10 mouse cellular contexts compared by ENCODE assay signal in the genomic region with DNA sequence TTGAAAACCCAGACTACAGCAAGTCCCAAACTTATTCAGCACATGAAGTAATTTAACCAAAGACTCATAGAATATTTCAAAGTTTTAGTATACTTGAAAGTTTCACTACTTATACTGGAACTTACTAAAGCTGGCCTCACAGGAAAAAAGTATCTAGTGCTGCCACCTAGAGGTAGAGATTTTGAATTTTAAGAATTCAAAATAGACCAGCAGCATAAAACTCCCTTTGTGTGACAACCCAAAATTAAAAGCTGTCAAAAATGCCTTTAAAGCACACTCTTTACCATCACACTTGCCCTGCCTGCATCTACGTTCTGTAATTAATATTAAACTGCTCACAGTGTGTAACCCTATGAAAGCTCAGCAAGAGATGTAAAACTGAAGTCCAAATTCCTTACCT.
DNase-seq lines count a peak whose midpoint lies in the region; ATAC-seq and TF ChIP-seq lines count a peak whose summit lies in the region.
"Had no signal": no experiment of that assay in that cellular context is flagged by ENCODE, and none has a peak within 500 bp of the region (broad histone marks: within the 10 kb centered on the region; RNA-seq: fewer than 3 reads in every experiment).

No protein-coding gene starts in this region.

- H3K4me1 ChIP-seq in kidney, postnatal 0 days (replicated peaks; ENCODE audit: insufficient read depth, low read length): no peaks in the 10 kb centered on the region
- H3K4me1 ChIP-seq: stomach, embryonic 15.5 days had no signal

- no peak overlapping the region for H3K4me2 ChIP-seq in kidney, postnatal 0 days (ENCODE audit: low read length)
- H3K4me2 ChIP-seq: stomach, embryonic 15.5 days had no signal

- no peaks in the 10 kb centered on the region for H3K9me3 ChIP-seq in kidney, postnatal 0 days (replicated peaks; ENCODE audit: low read length)
- H3K9me3 ChIP-seq: stomach, embryonic 15.5 days had no signal

- no peak for ATAC-seq in kidney, postnatal 0 days (replicated peaks; ENCODE audit: low FRiP score, low read depth)
- ATAC-seq in erythroid progenitor cell, adult 5-6 weeks (replicated peaks; ENCODE audit: low FRiP score, poor library complexity, severe bottlenecking): no peak

- peak; percentile 46 for DNase-seq in embryo, embryonic 10.5 days (ENCODE audit: low spot score)
- DNase-seq in embryo, embryonic 9.5 days (ENCODE audit: extremely low spot score): no peak
- DNase-seq in kidney, postnatal 0 days (ENCODE audit: low spot score): peak; percentile 45
- DNase-seq in kidney, adult 8-10 months: no peak
- DNase-seq in A20 (ENCODE audit: low read depth, low spot score): peak; percentile 35
- DNase-seq in c-Kit-positive CD71-negative TER-119-negative erythroid progenitor cells, embryonic 14.5 days (ENCODE audit: low read depth): peak; percentile 5
- DNase-seq in adrenal gland, postnatal 14 days: no peak
- DNase-seq: kidney, adult 11 months had no signal

- 29% methylated on average over 1 of the region's 1 CpGs for WGBS in kidney, postnatal 0 days

- H3K9ac ChIP-seq in kidney, postnatal 0 days (ENCODE audit: low read depth, low read length): no peak overlapping the region
- H3K9ac ChIP-seq: stomach, embryonic 15.5 days had no signal

- H3K27me3 ChIP-seq in kidney, postnatal 0 days (ENCODE audit: insufficient read depth, low read length): no peaks in the 10 kb centered on the region
- H3K27me3 ChIP-seq: stomach, embryonic 15.5 days had no signal

- no peak overlapping the region for H3K27ac ChIP-seq in kidney, postnatal 0 days
- H3K27ac ChIP-seq: stomach, embryonic 15.5 days had no signal

- no peaks in the 10 kb centered on the region for H3K36me3 ChIP-seq in kidney, postnatal 0 days (ENCODE audit: insufficient read depth, low read length)
- H3K36me3 ChIP-seq: stomach, embryonic 15.5 days had no signal

- H3K4me3 ChIP-seq in kidney, postnatal 0 days (replicated peaks; ENCODE audit: low read depth, low read length): no peak overlapping the region
- H3K4me3 ChIP-seq: stomach, embryonic 15.5 days had no signal

- peak; percentile 42; the same call in 1 of the 2 replicates for TF ChIP-seq CTCF in kidney, postnatal 0 days (IDR thresholded peaks at IDR 0.05; ENCODE audit: low read depth)

Comparison
In these comparisons a context has a peak if more than half of its experiments do, and no peak if none do; other contexts are left out.
1. DNase-seq: peak in embryo, embryonic 10.5 days (single experiment), kidney, postnatal 0 days (single experiment), A20 (single experiment) and c-Kit-positive CD71-negative TER-119-negative erythroid progenitor cells, embryonic 14.5 days (single experiment); none in embryo, embryonic 9.5 days (single experiment), kidney, adult 8-10 months (0 of 2) and adrenal gland, postnatal 14 days (single experiment).